Mouse (Mus musculus): ENCODE data around the gene Susd1.

DNA sequence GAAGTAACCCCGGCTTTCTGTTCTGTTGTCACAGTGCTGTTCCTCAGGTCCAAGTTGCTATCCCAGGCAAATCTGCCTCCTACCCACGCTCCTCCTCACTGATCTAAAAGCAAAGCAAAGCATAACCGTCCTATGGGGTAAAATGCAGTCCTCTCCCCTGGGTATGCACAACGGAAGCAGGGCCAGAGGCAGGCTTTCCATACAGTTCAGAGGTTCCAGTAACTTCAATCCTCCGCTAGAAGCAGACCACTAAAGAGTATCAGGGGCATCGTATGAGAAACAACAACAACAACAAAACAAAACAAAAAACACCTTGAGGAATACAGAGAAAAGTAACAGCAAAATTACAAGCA, 100.9 kb downstream of the Susd1 start:
- TF ChIP-seq CTCF (IDR thresholded peaks at IDR 0.05; ENCODE audit: low read depth): no peak
- no peak for TF ChIP-seq EP300 (IDR thresholded peaks at IDR 0.05; ENCODE audit: low read depth)

All from liver, embryonic 14.5 days (tissue).